Mouse (Mus musculus): Measurements from ENCODE around the gene Dcakd. TPM values are rescaled to one million over a fixed set of nuclear protein-coding genes. Genes with fewer than 3 reads are reported as not detected.

Gene Dcakd
- 10 to 100 TPM; 15.0 to 20.2 TPM for total RNA-seq (2023)

DNA sequence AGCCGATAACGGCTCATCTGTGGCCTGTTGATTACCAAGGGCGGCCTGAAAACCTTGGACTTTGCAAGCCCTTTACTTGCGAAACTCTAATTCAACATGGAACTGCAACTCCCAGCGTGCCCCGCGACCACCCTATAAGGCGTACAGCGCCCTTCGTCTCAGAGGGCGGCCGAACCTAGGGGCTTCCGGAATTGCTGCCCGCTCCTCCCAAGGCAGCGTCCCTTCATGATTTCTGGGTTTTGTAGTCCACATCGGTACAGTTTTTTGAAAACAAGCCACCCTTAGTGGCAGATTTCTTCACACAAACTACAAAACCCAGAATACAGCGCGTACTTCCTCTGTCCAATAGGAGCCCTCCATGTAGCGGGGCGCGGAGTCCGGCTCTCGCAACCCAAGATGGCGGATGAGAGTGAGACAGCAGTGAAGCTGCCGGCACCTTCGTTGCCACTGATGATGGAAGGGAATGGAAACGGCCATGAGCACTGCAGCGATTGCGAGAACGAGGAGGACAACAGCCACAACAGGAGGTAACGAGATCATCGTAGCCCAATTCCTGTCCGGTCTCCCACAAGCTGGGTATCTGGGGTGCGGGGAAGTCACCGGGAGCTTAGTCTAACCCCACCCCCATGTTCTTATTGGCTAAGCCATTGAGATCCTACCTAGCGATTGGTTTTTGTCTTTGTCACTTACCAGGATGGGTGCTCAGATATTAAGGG, at the start of gene Dcakd, which contains the start of gene Nmt1:
Dcakd (minus strand) TSS at position 158 of the 716 bp plus-strand sequence.
Nmt1 (plus strand) TSS at position 15 of the 716 bp plus-strand sequence.

DNA sequence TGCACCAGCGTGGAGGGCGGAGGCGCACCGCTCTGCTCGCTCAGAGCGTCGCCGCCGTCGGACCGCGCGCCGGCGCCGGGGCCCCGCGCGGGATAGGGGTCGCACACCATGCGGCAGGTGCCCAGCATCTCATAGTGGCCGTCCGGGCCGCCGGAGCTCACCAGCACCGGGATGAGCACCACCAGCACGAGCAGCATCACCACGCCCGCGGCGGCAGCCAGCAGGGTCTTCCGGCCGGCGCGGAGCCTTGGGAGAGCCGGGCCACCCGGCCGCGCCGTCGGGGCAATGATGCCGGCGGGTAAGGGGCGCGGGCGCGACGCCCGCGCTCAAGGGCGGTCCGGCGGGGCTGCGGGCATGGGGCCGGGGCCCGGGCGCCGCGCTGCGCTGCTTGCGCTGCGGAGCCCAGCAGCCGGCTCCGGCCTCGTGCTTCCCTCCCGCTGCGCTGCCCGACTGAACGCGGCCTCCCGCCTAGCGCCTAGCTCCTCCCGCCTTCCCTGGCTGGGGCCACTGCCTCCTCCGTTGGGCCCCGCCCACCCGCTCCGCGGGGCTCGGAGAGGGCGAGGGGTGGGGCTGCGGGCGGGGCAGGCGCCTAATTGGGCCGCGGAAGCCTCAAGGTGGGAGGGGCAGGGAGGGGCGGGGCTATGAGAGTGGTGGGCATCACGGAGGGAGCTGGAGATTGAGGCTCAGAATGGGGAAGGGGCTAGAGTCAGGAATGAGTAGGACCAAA, 81.7 kb downstream of the Dcakd start, which contains the start of gene C1ql1:
C1ql1 (minus strand) TSS at position 424 of the 727 bp plus-strand sequence.

Other genes starting within 250 kb of the Dcakd start
- gene Gjc1, start 208.6 kb downstream of the Dcakd start, total RNA-seq (2023), result not detected
- gene Higd1b, start 192.5 kb downstream of the Dcakd start, total RNA-seq (2023), result not detected
- gene Eftud2, start 147.3 kb downstream of the Dcakd start, total RNA-seq (2023), result 100 to 1,000 TPM; 128 to 132 TPM
- gene Ccdc103, start 147.1 kb downstream of the Dcakd start, total RNA-seq (2023), result not detected
- not detected for gene Fam187a, start 143.2 kb downstream of the Dcakd start, total RNA-seq (2023)
- gene Gfap, start 127.4 kb downstream of the Dcakd start, total RNA-seq (2023), result not detected
- under 1 TPM; 0.21 to 0.84 TPM for gene Kif18b, start 103.2 kb downstream of the Dcakd start, total RNA-seq (2023)
- gene C1ql1, start 81.6 kb downstream of the Dcakd start, total RNA-seq (2023), result not detected
- 10 to 100 TPM; 55.5 to 61.3 TPM for gene Nmt1, start 143 bp downstream of the Dcakd start, total RNA-seq (2023)
- gene Plcd3, start 73.3 kb upstream of the Dcakd start, total RNA-seq (2023), result 1 to 10 TPM in 1 of 2 experiments, under 1 TPM in 1; 0.99 to 2.3 TPM
- 10 to 100 TPM; 43.2 to 61.9 TPM for gene Acbd4, start 73.3 kb upstream of the Dcakd start, total RNA-seq (2023)
- 10 to 100 TPM; 41.6 to 56.4 TPM for gene Hexim1, start 87.9 kb upstream of the Dcakd start, total RNA-seq (2023)
- 1 to 10 TPM; 4.3 to 4.9 TPM for gene Hexim2, start 104.1 kb upstream of the Dcakd start, total RNA-seq (2023)
- 100 to 1,000 TPM; 422 to 442 TPM for gene Fmnl1, start 142.8 kb upstream of the Dcakd start, total RNA-seq (2023)
- not detected for gene 1700023F06Rik, start 180.2 kb upstream of the Dcakd start, total RNA-seq (2023)
- not detected for gene Spata32, start 190.1 kb upstream of the Dcakd start, total RNA-seq (2023)
- 10 to 100 TPM; 74.6 to 84.4 TPM for gene Map3k14, start 239.1 kb upstream of the Dcakd start, total RNA-seq (2023)